Mouse (Mus musculus): ENCODE measurements at regions not wholly inside any gene's neighbourhood (a gene's known extent, or its start where the extent isn't known, plus 50 kb on each side); places are given as distances from the start of the nearest gene placed in this dataset.
"Not testable (repeated sequence)": the region's sequence is repeated elsewhere in the genome, so short reads cannot be mapped to it uniquely, and the experiment has no call there.

DNA sequence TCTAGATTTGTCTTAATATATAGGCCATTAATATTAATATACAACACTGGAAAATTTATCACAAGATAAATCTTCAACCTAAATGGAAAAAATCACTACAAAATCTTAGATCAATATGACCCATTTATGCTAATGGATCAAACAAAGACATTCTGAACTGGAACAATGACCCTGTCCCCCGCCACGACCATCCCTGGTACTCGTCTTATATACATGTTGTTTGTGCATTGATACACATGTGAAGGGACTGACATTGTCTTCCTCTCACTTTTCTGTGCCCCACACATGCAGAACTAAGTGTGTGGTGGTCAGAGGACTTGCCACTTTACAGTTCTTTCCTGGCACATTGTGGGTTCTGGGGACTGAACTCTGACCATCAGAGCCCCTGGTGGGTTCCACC is 135.4 kb upstream of the Myo9b start:
- not testable (repeated sequence) for TF ChIP-seq CTCF, EP300 (IDR thresholded peaks at IDR 0.05)

Data from lung, postnatal 0 days (tissue).